Mouse (Mus musculus) megakaryocyte-erythroid progenitor cell, adult 5-6 weeks (primary cell): ENCODE measurements at regions not wholly inside any gene's neighbourhood (a gene's known extent, or its start where the extent isn't known, plus 50 kb on each side); places are given as distances from the start of the nearest gene placed in this dataset.

Experiments
- ATAC-seq: replicated peaks from 2 replicates; pipeline ENCODE4 v1.8.0; 2016; ENCODE audit warnings: mild to moderate bottlenecking, inconsistent platforms; ENCODE audit not compliant: severe bottlenecking, poor library complexity, low FRiP score, low TSS enrichment

DNA sequence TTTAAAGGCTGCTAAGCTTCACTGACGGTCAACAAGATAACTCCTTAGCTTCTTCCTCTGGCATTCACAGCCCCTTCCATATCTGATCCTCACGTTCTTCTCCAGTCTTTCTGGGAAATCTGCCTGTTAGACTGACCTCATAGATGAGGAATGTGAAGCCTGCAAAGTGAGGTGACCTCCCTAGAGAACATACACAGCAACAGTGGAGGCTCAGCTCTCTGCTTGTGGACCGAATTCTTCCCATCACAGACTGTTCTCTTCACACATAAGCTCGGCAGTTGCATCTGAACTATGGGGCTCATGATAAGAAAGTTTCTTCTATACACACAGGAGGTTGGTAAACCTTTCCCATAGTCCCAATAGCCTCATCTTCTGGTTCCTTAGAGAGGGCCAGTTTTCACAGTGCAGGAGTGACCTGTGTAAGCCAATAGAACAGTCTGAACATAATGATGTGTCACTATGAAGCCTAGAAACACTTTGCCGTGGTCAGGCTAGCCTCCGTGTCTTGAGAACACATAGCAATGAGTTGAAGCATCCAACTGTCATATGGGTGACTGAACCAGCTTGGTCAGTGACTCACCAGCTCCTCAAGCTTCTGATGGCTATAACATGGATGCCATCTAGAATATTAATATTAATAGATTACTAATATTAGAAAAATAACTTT, 434.1 kb upstream of the Gm26657 start:
- no peak for ATAC-seq

- ATAC-seq: no peak
Observed at GRCm38 (mm10) chr4:56304275-56304674, 435.6 kb upstream of the Gm26657 start.

DNA sequence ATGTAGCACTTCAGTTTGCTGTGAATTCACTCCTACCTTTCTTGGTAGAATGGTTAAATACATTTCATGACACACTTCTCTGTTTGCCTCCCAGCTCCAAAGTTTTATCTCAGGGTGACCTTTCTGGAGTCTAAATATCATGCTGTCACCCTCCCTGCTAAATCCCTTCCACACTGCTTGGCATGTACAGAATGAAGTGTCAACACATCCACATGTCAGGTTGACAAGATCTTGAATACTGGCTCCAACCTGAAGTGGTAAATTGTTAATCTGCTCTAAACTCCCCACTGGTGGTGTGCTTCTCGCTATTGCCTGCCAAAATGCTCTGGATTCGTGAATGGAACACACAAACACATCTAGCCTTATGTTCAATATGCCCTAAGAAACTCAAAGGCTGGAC, 451.9 kb upstream of the Gm26657 start:
- ATAC-seq: no peak

- no peak for ATAC-seq
Observed at GRCm38 (mm10) chr4:56284490-56284889, 455.4 kb upstream of the Gm26657 start.

- ATAC-seq: no peak
Observed at GRCm38 (mm10) chr4:56275836-56276235, 464.0 kb upstream of the Gm26657 start.

DNA sequence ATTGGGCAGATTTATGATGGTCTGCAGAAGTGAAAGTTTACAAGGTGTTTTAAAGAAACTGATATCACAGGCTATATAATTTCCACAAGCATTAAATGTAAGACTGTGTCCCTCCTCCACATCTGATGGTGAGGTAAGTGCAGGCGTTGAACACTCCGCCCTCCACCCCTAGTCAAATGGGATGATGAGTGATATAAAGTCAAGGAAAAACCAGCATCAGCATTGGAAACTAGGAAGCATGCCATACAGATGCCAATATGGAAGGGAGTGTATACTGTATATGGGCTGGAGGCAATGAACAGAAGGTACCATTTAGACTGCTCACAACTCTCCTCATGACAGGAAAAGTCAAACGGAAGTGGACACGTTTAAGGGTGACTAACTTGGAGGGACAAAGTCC, 468.5 kb upstream of the Gm26657 start:
- ATAC-seq: no peak

- no peak for ATAC-seq
Observed at GRCm38 (mm10) chr4:56264626-56265025, 475.2 kb upstream of the Gm26657 start.

- no peak for ATAC-seq
Observed at GRCm38 (mm10) chr4:56263822-56264221, 476.0 kb upstream of the Gm26657 start.

- ATAC-seq: no peak
Observed at GRCm38 (mm10) chr4:56262589-56262988, 477.3 kb upstream of the Gm26657 start.

- no peak for ATAC-seq
Observed at GRCm38 (mm10) chr4:56261992-56262391, 477.9 kb upstream of the Gm26657 start.

- ATAC-seq: no peak
Observed at GRCm38 (mm10) chr4:56252375-56252774, 487.5 kb upstream of the Gm26657 start.

- ATAC-seq: no peak
Observed at GRCm38 (mm10) chr4:56251766-56252165, 488.1 kb upstream of the Gm26657 start.

GRCm38 (mm10) chr4:56250611-56251010, 489.3 kb upstream of the Gm26657 start:
- no peak for ATAC-seq

DNA sequence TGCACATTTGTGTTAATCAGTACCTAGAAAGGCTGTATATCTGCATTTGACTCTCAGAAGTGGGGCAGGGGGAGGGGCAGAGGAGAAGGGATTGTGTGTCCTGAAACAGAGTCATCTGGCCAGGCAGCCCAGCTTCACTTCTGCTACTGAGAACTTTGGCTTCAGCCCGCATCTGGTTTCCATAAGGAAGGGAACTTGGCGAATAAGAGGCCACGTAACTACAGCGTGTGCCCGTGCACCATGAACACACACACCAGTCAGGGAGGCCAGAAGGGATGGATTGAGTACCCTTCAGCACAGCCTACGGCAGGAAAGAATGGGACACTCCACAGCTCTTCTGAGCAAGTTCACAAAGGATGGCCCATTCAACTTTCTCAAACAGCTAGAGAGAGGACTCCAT, 496.0 kb upstream of the Gm26657 start:
- ATAC-seq: no peak

GRCm38 (mm10) chr4:56238496-56239488, 501.1 kb upstream of the Gm26657 start:
- no peak for ATAC-seq

- ATAC-seq: no peak
Observed at GRCm38 (mm10) chr4:56231414-56231813, 508.5 kb upstream of the Gm26657 start.

DNA sequence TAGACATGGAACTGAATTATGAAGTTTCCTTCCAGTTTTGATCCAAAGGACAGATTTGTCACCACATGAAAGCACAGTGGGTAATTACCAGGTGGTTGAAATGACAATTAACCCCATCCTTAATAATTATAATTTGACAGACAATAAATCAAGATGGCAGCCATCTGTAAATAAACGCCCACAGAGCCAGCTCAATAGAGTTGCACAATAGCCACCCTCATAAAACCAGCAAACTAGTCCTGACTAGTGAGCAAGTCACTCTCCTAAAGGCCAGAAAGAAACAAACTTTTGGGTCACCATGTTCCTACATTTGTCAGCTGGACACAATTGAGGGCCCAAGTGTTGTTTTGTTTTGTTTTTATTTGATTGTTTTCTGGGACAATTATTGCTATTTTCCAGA, 509.4 kb upstream of the Gm26657 start:
- ATAC-seq: no peak

DNA sequence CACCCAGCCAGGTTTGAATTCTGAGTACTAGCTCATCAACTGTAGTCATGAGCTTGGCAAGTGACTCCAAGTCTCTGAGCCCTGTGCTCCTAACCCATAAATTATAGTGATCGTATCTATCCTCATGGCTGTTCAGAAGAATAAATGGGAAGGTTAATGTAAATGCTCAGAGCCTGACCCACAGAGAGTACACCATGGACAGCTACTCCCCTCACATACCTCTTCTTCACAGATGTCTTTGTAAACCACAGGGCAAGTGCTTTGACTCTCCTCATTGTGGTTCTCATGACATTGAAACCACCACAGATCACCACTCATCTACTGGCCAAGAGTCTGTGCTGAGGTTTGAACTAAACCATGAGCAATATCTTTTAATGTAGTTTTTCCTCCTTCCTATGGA, 513.4 kb upstream of the Gm26657 start:
- ATAC-seq: no peak

DNA sequence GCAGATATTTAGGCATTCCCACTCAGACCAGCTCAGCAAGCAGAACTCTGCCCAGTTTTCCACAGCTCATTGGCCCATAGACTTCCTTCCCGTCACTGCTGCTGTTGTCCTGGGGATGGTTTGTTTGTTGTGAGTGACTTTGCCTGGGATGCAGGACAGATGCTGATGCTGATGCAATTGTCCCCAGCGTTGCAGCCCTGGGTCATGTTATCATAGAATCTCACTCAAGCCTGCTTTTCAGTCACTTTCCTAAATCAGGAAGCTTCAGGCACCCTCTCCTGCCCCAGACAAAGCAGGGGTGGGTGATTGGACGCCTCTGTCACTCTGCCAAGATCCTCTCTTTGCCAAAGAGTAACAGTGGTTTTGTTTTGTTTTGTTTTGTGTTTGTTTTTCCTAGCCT, 515.3 kb upstream of the Gm26657 start:
- ATAC-seq: no peak

DNA sequence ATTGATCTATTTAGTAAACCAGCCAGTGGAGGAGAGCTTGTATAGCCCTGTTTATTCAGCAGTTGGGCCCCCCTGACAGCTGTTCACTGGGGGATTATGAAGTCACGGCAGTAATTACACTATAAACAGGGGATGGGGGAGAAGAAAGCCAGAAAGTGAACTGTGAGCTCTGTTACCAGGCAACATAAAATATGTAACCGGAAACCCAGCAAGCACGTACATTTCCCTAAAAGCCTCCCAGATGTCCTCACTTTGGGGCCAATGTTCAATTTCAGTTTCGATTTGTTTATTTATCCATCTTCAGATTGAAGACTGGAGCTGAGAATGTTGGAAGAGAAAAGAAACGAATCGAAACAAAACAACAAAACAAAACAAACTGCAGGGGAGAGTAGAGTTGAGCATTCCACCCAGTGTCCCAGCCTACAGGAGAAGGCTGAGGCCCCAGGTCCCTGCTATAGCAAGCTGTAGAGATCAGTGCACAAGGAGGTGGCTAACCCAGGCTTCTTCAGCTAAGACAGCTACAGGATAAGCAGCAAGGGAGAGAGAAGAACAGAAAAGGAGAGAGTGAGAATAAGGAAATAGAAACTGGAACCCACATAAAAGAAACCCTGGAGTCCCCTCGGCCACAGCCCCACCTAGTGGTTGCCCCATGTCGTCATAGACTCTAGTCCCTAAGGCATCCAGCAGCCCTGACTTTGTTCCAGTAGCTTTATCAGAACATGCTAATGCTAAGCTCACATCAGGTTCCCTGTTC, 517.7 kb upstream of the Gm26657 start:
- ATAC-seq: peak; percentile 98
